Mouse (Mus musculus): ENCODE measurements around the gene 1810062G17Rik.

1810062G17Rik gene

DNA sequence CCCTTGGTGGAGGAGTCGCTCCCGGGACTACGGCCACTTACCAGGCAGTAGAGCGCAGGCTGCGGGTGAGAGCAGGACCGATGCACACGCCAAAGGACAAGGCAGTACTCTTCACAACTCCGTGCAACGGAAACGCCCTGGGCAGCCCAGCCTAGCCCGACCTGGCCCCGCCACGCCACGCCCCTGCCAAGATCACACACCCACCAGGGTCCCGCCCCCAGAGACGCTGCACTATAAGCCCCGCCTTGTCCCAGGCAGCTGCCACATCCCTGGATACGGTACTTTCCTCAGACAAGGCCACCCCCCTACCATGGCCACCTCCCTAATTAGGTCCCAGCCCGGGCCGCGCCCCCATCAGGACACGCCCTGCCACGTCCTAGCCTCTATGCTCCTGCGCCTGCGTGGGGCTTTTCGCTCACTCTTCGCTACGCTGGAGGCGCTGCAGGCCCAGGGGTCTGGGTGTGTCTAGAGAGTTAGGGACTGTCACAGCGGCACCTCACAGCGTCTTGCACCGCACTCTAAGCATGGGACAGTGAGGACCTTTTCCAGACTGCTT, at the start of gene 1810062G17Rik, which contains the start of gene Anxa5:
TSS of gene 1810062G17Rik (plus strand) at position 406 of the 556 bp plus-strand sequence.
TSS of gene Anxa5 (minus strand) at position 363 of the 556 bp plus-strand sequence.
- DNase-seq (ENCODE audit: low spot score): peak; percentile 98

- DNase-seq (ENCODE audit: low spot score): no peak
Observed at GRCm38 (mm10) chr3:36427386-36427785, 48.4 kb upstream of the 1810062G17Rik start.

DNA sequence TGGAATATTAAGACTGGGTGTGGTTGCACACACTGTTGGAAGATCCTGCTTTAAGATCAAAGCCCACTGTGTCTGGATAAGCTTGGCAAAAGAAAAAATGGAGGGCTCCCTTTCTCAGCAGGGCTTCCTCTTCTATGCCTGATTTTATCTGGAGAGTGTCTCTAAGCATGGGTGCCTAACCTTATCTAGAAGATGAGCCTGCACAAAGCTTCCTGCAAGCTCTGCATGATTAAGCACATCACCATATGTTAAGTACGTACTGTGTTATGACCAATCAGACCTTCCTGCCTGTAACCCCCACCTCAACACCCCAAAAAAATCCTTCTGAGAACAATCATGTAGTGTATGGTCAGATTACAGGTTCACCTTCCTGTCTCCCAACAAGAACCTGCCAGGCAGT, 45.4 kb upstream of the 1810062G17Rik start:
- DNase-seq (ENCODE audit: low spot score): no peak

GRCm38 (mm10) chr3:36440280-36440679, 35.5 kb upstream of the 1810062G17Rik start:
- no peak for DNase-seq (ENCODE audit: low spot score)

DNA sequence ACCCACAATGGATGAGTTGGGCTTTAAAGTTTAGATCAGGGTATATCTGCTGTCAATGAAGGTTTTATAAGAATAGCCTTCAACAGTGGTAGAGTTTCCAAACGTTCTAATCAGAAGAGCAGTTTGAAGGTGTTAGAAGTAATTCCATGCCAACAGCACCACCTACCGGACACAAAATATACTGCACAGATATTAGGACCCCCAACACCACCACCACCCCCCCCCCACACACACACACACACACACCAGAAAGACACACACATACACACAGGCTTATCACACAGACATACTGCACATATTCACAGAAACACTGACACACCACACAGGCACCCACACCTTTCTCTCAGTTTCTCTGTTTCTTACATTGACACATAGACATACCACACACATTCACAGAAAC, 33.3 kb upstream of the 1810062G17Rik start:
- DNase-seq (ENCODE audit: low spot score): peak; percentile 76

DNA sequence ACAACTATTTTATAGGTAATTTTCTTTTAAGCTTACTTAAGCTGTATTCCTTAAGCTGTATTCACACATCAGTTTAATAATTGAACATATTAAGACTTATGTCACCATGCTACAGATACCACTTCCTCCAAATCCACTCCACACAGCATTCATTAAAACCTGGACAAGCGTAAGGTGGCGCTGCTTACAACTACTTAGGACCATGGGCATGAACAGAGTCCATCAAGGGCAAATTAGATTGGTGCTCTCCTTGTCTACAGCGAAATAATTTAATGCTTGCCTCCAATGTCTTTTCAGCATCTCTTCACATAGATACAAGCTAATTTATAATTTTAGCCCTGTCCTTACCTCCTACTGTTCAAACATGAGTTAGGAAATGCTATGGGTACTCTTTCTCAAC, 29.7 kb upstream of the 1810062G17Rik start:
- DNase-seq (ENCODE audit: low spot score): no peak

DNA sequence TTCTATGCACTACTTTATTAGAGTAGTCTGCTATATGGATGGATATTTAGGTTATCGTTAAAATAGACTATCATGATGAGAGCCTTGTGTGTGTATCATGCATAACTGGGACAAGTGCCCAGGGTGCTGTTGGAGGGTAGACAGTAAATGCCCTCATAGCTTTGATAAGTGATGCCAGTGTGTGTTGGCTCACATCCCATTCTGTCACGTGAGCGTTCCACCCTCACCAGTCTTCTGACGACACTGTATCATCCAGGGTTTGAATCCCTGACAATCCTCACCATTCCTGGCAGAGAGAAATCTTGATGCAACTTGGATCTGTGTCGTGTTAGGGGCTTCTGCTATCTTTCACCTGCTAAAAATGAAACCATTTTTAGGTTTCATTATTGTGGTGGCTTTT, 29.2 kb upstream of the 1810062G17Rik start:
- DNase-seq (ENCODE audit: low spot score): no peak

- no peak for DNase-seq (ENCODE audit: low spot score)
Observed at GRCm38 (mm10) chr3:36446918-36447317, 28.8 kb upstream of the 1810062G17Rik start.

- DNase-seq (ENCODE audit: low spot score): peak; percentile 47
Observed at GRCm38 (mm10) chr3:36449292-36450165, 26.2 kb upstream of the 1810062G17Rik start.

- DNase-seq (ENCODE audit: low spot score): no peak
Observed at GRCm38 (mm10) chr3:36452502-36452901, 23.2 kb upstream of the 1810062G17Rik start.

DNA sequence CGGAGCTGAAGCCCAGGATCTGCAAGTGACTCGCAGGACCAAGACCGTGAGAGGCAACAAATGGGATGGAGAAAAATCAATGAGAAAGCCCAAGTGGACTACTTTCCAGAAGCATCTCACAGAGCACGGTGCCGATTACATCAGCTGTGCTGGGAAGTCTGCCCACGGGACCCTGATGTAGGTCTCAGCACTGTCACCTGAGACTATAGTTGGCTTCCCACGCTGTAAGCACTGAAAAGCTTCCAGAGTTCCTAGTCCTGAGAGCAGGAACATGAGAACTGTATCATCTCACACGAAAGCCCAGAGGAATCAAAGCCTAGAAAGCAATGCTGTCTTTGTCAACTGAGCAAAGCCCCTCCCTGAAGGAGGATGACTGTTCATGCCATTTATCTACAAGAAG, 20.6 kb upstream of the 1810062G17Rik start:
- DNase-seq (ENCODE audit: low spot score): no peak

GRCm38 (mm10) chr3:36455566-36455965, 20.2 kb upstream of the 1810062G17Rik start:
- DNase-seq (ENCODE audit: low spot score): no peak

DNA sequence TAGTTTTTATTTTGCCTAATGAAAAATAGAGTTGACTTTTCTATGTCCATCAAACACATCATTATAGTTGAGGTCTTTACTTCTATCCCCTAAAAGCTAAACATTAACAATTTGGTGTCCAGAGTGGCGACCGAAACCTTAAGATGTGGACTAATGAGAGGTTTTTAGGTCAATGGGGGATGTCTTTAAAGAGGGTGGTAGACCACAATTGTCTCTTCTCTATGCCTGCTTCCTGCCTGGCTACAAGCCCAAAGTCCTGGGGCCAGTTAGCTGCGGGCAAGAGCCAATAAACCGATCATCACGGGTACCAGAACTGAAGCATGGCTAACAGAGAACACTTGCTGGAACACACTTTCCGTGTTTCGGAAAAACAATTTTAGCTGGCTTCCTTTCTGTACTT, 15.0 kb upstream of the 1810062G17Rik start:
- no peak for DNase-seq (ENCODE audit: low spot score)

DNA sequence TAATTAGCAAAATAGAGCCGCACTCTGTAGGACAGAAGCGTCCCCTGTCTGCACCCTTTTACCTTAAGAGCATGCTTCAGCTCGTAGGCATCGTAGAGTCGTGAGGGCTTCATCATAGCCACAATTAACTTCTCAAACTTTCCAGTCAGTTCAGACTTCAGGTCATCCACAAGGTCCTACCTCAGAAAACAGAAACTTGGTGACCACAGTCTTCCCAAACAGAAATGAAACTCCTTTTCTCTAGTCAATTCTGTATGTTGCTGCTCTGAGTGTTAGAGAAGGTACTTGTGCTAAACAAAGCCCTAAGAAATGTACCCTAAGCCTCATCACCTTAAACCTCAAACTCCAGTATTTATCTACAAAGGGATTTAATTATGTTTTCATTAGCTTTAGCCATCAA, 13.9 kb upstream of the 1810062G17Rik start:
- no peak for DNase-seq (ENCODE audit: low spot score)

DNA sequence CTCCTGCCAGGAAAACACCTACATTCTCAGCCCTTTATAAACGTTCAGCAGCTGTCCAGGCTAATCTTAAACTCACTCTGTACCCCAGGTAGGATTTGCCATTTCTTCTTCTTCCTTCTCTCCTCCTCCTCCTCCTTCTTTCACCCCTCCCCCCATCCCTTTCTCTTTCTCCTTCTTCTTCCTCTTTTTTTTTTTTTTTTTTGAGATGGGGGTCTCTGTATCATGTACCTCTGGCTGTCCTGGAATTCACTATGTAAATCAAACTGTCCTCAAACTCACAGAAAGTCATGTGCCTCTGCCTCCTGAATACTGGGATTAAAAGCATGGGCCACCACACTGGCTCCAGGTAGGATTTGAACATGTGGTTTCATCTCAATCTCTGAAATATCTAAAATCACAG, 13.4 kb upstream of the 1810062G17Rik start:
- DNase-seq (ENCODE audit: low spot score): no peak

DNA sequence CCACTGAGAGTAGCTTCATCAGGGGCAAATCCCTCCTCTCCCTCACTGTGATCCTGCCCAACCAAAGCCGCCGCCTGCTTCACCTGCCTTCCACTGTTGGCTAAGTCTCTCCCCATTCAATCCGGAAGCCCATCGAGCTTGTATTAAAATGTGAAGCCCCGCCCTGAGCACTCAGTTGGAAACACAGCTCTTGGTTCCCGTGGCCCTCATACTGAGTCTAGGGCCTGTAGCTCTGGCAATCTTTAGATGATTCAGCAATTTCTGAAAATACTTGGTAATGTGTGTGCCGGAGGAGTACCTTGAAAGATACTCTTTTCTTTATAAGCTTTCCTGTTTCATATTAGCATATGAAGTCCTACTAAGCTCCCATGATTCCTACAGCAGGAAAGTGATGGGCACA, 10.2 kb upstream of the 1810062G17Rik start:
- DNase-seq (ENCODE audit: low spot score): no peak

- no peak for DNase-seq (ENCODE audit: low spot score)
Observed at GRCm38 (mm10) chr3:36467632-36468031, 8.1 kb upstream of the 1810062G17Rik start.

GRCm38 (mm10) chr3:36468871-36469270, 6.9 kb upstream of the 1810062G17Rik start:
- peak; percentile 49 for DNase-seq (ENCODE audit: low spot score)

- no peak for DNase-seq (ENCODE audit: low spot score)
Observed at GRCm38 (mm10) chr3:36471856-36472255, 3.9 kb upstream of the 1810062G17Rik start.

DNA sequence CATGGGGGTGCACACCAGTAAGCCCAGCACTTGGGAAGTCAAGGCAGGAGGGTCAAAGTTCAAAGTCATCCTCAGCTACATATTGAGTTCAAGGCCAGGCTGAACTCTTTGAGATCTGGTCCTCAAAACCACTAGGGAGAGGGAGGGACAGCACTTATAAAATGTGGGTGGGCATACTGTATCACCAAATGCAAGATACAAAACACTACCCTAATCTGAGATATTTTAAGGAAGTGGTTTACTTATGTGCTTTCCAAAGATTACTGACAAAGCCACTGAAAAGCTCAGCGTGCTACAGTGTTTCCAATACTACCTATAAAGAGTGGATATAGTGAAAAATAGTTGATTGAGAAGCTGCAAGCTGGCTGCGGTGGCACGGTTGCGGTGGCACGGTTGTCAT, 2.5 kb upstream of the 1810062G17Rik start:
- DNase-seq (ENCODE audit: low spot score): no peak

- no peak for DNase-seq (ENCODE audit: low spot score)
Observed at GRCm38 (mm10) chr3:36474421-36474820, 1.3 kb upstream of the 1810062G17Rik start.

DNA sequence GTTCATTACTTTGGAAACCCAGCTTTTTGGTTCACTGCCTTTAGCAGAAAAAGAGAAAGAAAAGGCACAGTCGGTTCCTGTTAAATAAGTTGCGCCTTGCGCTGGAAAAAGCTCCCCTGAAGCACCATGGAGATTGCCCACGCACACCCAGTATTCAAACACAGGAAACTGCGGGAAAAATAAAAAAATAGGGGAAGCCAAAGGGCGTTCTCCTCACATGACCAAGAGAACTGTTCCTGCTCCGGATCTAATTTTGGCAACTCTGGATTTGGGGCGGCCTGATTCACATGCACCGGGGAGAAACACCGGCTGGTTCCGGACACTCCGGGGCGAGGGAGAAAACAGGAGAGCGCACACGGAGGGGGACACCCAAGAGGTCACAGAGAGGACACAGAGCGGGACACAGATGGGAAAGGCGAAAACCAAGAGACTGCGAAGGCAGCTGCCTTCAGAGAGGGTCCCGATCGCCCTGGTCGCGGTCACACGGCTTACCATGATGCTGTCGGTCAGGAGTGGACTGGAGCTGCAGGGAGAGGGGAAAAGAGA, 726 bp upstream of the 1810062G17Rik start:
- no peak for DNase-seq (ENCODE audit: low spot score)

Measured in embryo, embryonic 10 days (tissue).